Mouse (Mus musculus) kidney, adult 2 months (tissue): Measurements from ENCODE around the gene Arid1b. TPM values are rescaled to one million over a fixed set of nuclear protein-coding genes. Genes with fewer than 3 reads are reported as not detected.

Source experiments
- DNase-seq: peaks from one replicate; pipeline ENCODE4 v3.0.0; 2021
- H3K27ac ChIP-seq: fragments of 200-500 bp; 2 replicates; pipeline ENCODE4 v1.5.1; 2012; ENCODE audit warnings: low read depth, low read length, control low read depth, inconsistent platforms; ENCODE audit not compliant: insufficient read depth
- H3K27me3 ChIP-seq: fragments of 200-500 bp; replicated peaks from 2 replicates; pipeline ENCODE4 v1.6.1; 2012; ENCODE audit warnings: mild to moderate bottlenecking, moderate library complexity, low read length, inconsistent platforms; ENCODE audit not compliant: control insufficient read depth, insufficient read depth
- H3K36me3 ChIP-seq: fragments of 200-500 bp; 2 replicates; pipeline ENCODE4 v1.6.1; 2012; ENCODE audit warnings: mild to moderate bottlenecking, moderate library complexity, low read length, inconsistent platforms; ENCODE audit not compliant: control insufficient read depth, insufficient read depth
- H3K4me1 ChIP-seq: fragments of 200-500 bp; 2 replicates; pipeline ENCODE4 v1.6.1; 2011; ENCODE audit warnings: low read length; ENCODE audit not compliant: control insufficient read depth, insufficient read depth
- H3K4me3 ChIP-seq: fragments of 200-500 bp; 2 replicates; pipeline ENCODE4 v1.5.1; 2011; ENCODE audit warnings: mild to moderate bottlenecking, low read depth, low read length, control low read depth; ENCODE audit not compliant: insufficient read depth
- CTCF ChIP-seq: fragments of 200-500 bp; conservative IDR thresholded peaks from 2 replicates; pipeline ENCODE4 v1.5.1; 2011; ENCODE audit warnings: low read depth, mild to moderate bottlenecking, control low read depth, low read length, moderate library complexity, mixed read lengths; ENCODE audit not compliant: insufficient read depth, insufficient read length
- POLR2A ChIP-seq: fragments of 200-500 bp; IDR thresholded peaks from one replicate; pipeline ENCODE4 v1.6.1; 2011; ENCODE audit warnings: low read depth, low read length, control low read depth
- WGBS: fragments of 180-500 bp; shearing (Covaris S2); methylation state at CpG from one replicate; pipeline ENCODE4 v1.1.7; 2018; 5-methylcytosine and 5-hydroxymethylcytosine counted together
- polyA plus RNA-seq: library from polyadenylated mRNA; depleted of rRNA; stranded (reverse); fragments of >200 nt; gene quantifications from 2 replicates; pipeline ENCODE4 v1.2.3, GENCODE M21; 2012

The Arid1b gene
- polyA plus RNA-seq, 1 experiment = 20.6 TPM

- Histone ChIP-seq H3K27me3 (no peaks in the 10 kb centered on the region), H3K36me3 (no peaks in the 10 kb centered on the region), H3K4me1 (peaks cover 21% of the 10 kb centered on the region), H3K4me3 (no peak overlapping the region), H3K27ac (peak overlapping the region; percentile 26; the same call in 1 of the 2 replicates)
- WGBS = 59% methylated on average over 16 of the region's 16 CpGs
- no peak for TF ChIP-seq POLR2A
- no peak for TF ChIP-seq CTCF
- no peak for DNase-seq
These were observed 244.5 kb downstream of the Arid1b start for GRCm38 (mm10) chr17:5238387-5239245.

GRCm38 (mm10) chr17:5244526-5244925 lies 250.4 kb downstream of the Arid1b start:
- Histone ChIP-seq H3K27ac (no peak overlapping the region), H3K27me3 (no peaks in the 10 kb centered on the region), H3K36me3 (no peaks in the 10 kb centered on the region), H3K4me1 (peaks cover 27% of the 10 kb centered on the region), H3K4me3 (no peak overlapping the region)
- TF ChIP-seq POLR2A (no peak), CTCF (no peak)
- peak; percentile 29 for DNase-seq
- WGBS = 62% methylated on average over 2 of the region's 2 CpGs

DNA sequence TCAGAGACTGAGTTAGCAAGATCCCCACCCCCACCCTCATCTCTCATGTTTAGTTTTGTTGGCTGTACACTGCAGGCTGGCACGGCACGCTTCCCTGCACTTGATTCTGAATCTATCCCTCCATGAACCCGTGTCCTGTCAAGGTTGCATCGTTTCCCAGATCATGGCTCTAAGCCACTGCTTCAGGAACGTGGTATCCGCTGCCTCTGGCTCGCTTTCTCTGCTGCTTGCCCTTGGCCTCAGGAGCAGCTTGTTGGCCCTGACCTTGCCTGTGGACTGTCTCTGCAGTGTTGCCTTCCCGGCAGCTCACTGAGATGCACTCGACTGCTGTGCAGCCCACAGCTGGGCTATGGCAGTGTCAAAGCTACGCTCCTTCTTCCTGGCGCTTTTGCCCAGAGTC lies 252.6 kb downstream of the Arid1b start:
- Histone ChIP-seq H3K27ac (peak overlapping the region; percentile 4; the same call in 1 of the 2 replicates), H3K4me1 (peaks cover 25% of the 10 kb centered on the region), H3K36me3 (no peaks in the 10 kb centered on the region), H3K4me3 (no peak overlapping the region), H3K27me3 (no peaks in the 10 kb centered on the region)
- peak; percentile 70 for DNase-seq
- WGBS = 26% methylated on average over 11 of the region's 11 CpGs
- no peak for TF ChIP-seq POLR2A
- TF ChIP-seq CTCF = no peak

DNA sequence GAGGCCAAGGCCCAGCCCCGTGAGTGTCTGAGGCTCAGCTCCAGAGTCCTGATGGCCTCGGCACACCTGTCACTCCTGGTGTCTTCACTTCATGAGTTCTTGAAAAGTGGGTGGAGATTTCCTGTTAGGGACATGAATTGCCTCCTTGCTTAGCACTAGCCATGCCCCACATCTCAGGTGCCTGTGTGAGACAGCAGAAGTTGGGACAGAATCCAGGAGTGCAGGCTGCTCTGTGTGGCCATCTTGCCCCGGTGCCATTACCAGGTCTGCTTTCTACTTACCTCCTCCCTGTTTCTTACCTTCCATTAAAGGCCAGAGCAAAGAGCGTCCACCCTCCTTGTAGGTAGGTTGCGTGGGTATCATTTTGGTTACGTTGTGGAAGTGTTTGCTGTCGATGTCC lies 253.1 kb downstream of the Arid1b start:
- no peak for DNase-seq
- peaks cover 25% of the 10 kb centered on the region for H3K4me1 ChIP-seq
- no peaks in the 10 kb centered on the region for H3K36me3 ChIP-seq
- no peaks in the 10 kb centered on the region for H3K27me3 ChIP-seq
- TF ChIP-seq CTCF (no peak), POLR2A (no peak)
- no peak overlapping the region for H3K4me3 ChIP-seq
- WGBS = 86% methylated on average over 7 of the region's 7 CpGs
- H3K27ac ChIP-seq = peak overlapping the region; percentile 4; the same call in 1 of the 2 replicates

DNA sequence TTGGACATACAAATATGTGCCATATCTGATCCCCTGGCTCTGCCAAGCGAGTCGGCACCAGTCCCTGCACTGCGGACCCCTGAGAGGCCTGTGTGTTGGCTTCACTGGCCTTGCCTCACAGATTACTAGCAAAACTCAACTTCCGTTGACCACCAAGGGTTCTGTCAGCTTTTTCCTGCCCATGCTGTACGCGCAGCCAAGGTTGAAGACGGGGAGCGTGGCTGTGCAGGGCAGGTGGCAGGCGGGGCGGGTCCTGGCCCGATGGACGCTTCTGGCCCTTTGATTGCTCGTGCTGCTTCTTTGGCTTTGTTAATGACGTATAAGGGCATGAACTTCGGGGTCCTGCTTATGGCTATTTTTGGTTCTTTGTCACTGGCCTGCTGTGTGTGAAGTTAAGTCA lies 253.6 kb downstream of the Arid1b start:
- no peak for DNase-seq
- no peak overlapping the region for H3K4me3 ChIP-seq
- TF ChIP-seq CTCF = no peak
- no peak overlapping the region for H3K27ac ChIP-seq
- H3K36me3 ChIP-seq = no peaks in the 10 kb centered on the region
- peaks cover 25% of the 10 kb centered on the region for H3K4me1 ChIP-seq
- no peaks in the 10 kb centered on the region for H3K27me3 ChIP-seq
- WGBS = 64% methylated on average over 15 of the region's 15 CpGs

- peaks cover 25% of the 10 kb centered on the region for H3K4me1 ChIP-seq
- DNase-seq = peak; percentile 66
- TF ChIP-seq POLR2A (no peak), CTCF (no peak)
These were observed 255.0 kb downstream of the Arid1b start for GRCm38 (mm10) chr17:5248957-5249656.

DNA sequence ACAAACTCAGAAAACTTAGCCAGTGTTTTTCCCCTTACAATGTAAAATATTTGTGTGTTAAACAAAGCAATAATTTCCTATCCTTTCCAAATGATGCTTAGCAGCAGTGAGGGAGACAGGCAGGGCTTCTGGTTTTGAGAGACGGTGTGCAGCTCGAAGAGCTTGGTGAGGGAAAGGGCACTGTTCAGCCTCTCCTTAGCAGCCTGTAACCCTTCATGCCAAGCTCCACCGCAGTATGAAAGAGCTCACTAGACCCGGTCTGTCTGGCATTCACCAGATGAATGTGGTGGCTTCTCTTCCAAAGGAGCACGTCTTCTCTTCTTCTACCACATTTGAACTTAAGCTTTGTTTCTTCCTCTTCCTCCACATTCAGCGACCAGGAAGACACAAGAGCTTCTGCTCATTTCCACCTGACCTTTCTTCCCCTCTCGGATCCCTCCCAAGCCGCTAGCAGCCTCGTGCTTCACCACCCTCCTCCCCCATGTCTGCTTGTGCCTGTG lies 255.6 kb downstream of the Arid1b start:
- 50% methylated on average over 9 of the region's 9 CpGs for WGBS
- Histone ChIP-seq H3K4me1 (peaks cover 25% of the 10 kb centered on the region), H3K27ac (no peak overlapping the region), H3K36me3 (no peaks in the 10 kb centered on the region), H3K27me3 (no peaks in the 10 kb centered on the region), H3K4me3 (no peak overlapping the region)
- TF ChIP-seq CTCF = no peak
- no peak for DNase-seq

More at GRCm38 (mm10) chr17:5248957-5249656, 255.0 kb downstream of the Arid1b start:
- H3K36me3 ChIP-seq = no peaks in the 10 kb centered on the region
- H3K27ac ChIP-seq = peak overlapping the region; percentile 17
- 43% methylated on average over 17 of the region's 17 CpGs for WGBS
- no peaks in the 10 kb centered on the region for H3K27me3 ChIP-seq
- no peak overlapping the region for H3K4me3 ChIP-seq
